8 mouse cellular contexts compared by ENCODE assay signal in the genomic region with DNA sequence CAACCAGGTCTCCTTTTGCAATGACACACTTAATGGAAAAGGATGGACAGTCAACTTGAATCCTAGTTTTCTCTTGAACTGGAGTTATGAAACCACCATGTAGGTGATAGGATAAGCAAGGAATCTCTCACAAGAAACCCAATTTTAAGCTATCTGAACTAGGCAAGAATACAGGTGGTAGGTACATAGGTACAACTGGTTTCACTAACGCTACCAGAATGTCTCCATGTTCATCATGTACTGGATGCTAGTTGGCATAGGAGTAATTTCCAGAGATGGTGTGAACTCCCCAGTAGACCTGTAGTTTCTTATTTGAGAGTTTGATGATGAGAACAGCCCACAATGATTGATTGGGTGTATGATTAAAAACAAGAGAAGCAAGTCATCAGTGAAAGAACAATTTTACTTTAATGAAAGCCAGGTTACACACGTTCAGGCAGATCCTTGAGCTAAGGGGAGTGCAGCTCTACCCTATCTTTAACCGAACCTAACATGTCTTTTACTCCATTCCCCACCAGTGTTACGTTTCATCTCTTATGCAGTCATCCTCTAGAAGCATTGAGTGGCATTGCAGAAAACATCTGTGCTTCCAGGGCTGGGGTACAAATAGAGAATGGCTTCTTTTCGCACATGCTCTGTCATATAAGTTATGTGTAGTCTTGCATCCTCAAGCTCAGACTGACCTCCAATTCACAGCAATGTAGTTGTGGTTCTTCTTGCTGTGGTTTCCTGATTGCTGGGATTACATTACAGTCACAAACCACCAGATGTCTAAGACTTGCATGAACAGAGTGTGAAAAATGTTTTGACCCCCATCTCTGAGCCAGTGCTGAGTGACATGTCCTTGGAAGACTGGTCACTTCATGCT. TPM values are rescaled to one million over a fixed set of nuclear protein-coding genes. Genes with fewer than 3 reads are reported as not detected.
A peak's percentile ranks its signal among the peaks of the same experiment; 100 is the strongest.
DNase-seq lines count a peak whose midpoint lies in the region; ATAC-seq and TF ChIP-seq lines count a peak whose summit lies in the region.

No protein-coding gene starts in this region.

- H3K36me3 ChIP-seq in intestine, embryonic 15.5 days: peaks cover 15% of the 10 kb centered on the region; the same call in 1 of the 2 replicates
- H3K36me3 ChIP-seq in neural tube, embryonic 11.5 days (ENCODE audit: control insufficient read depth, insufficient read depth, low read length): peaks cover 2% of the 10 kb centered on the region

- peaks cover 12% of the 10 kb centered on the region for H3K4me1 ChIP-seq in intestine, embryonic 15.5 days (replicated peaks)
- H3K4me1 ChIP-seq in neural tube, embryonic 11.5 days (ENCODE audit: control insufficient read depth, insufficient read depth, low read length): peaks cover 16% of the 10 kb centered on the region

- H3K9ac ChIP-seq in intestine, embryonic 15.5 days: no peak overlapping the region
- H3K9ac ChIP-seq in neural tube, embryonic 11.5 days (ENCODE audit: low read length): peak overlapping the region; percentile 96; the same call in 1 of the 2 replicates

- H3K4me3 ChIP-seq in left cerebral cortex, adult 2 months: peak overlapping the region; percentile 84
- peak overlapping the region; percentile 54; the same call in 1 of the 2 replicates for H3K4me3 ChIP-seq in intestine, embryonic 15.5 days (replicated peaks)
- H3K4me3 ChIP-seq in neural tube, embryonic 11.5 days (ENCODE audit: low read depth, low read length): peak overlapping the region; percentile 65

- H3K27me3 ChIP-seq in intestine, embryonic 15.5 days (replicated peaks): no peaks in the 10 kb centered on the region
- no peaks in the 10 kb centered on the region for H3K27me3 ChIP-seq in neural tube, embryonic 11.5 days (ENCODE audit: control insufficient read depth, insufficient read depth, low read length)

- no peak for TF ChIP-seq CTCF in left cerebral cortex, adult 2 months (IDR thresholded peaks at IDR 0.05)

- no peaks in the 10 kb centered on the region for H3K9me3 ChIP-seq in intestine, embryonic 15.5 days
- H3K9me3 ChIP-seq in neural tube, embryonic 11.5 days (ENCODE audit: control insufficient read depth, low read length): no peaks in the 10 kb centered on the region

- ATAC-seq in intestine, embryonic 15.5 days: no peak
- ATAC-seq in neural tube, embryonic 11.5 days (ENCODE audit: insufficient read depth, low FRiP score, low TSS enrichment): no peak

- intact Hi-C loops in left cerebral cortex, adult 2 months (cut with DNase I): loop anchor here (1.0 kb wide), 1 partner anchor 8 kb away; no protein-coding TSS in a partner anchor
- intact Hi-C loops in left cerebral cortex, postnatal 36 days (cut with DNase I): no loop called here

- DNase-seq in left cerebral cortex, adult 2 months (ENCODE audit: extremely low spot score in 1 of 2, low spot score in 2 of 2): no peak
- DNase-seq in left cerebral cortex, adult 18-20 months (ENCODE audit: low spot score in 2 of 2): no peak
- peak; percentile 32 for DNase-seq in embryo, embryonic 11 days
- DNase-seq in neural tube, embryonic 11.5 days (ENCODE audit: low spot score): peak; percentile 28
- DNase-seq in left cerebral cortex, postnatal 36 days (ENCODE audit: low spot score in 2 of 2): no peak
- no peak for DNase-seq in spleen, adult 12 weeks (ENCODE audit: low spot score)
- DNase-seq in ovary, adult 18-20 months (ENCODE audit: low spot score): no peak

- peak overlapping the region; percentile 20; the same call in 1 of the 2 replicates for H3K27ac ChIP-seq in left cerebral cortex, adult 2 months
- H3K27ac ChIP-seq in intestine, embryonic 15.5 days: peak overlapping the region; percentile 51
- peak overlapping the region; percentile 100; the same call in 1 of the 2 replicates for H3K27ac ChIP-seq in neural tube, embryonic 11.5 days (ENCODE audit: low read depth, low read length)

- 39% methylated on average over 5 of the region's 5 CpGs for WGBS in intestine, embryonic 15.5 days
- WGBS in neural tube, embryonic 11.5 days: 56% methylated on average over 5 of the region's 5 CpGs

- H3K4me2 ChIP-seq in intestine, embryonic 15.5 days (replicated peaks): peak overlapping the region; percentile 65
- peak overlapping the region; percentile 76 for H3K4me2 ChIP-seq in neural tube, embryonic 11.5 days (ENCODE audit: low read depth)

RNA-seq across cellular contexts. Expression of gene Cox20, which starts 2.0 kb away (rescaled TPM):
- total RNA-seq in left cerebral cortex, adult 2 months (2021): 10 to 100 TPM; 30.0 to 33.3 TPM
- total RNA-seq in left cerebral cortex, adult 18-20 months (2021): 10 to 100 TPM; 33.1 to 34.6 TPM
- 134 and 159 TPM in 2 replicates for polyA plus RNA-seq in intestine, embryonic 15.5 days (2015; fragmentation: Nextera tagmentation; extraction: Ambion mirVana)
- polyA plus RNA-seq in neural tube, embryonic 11.5 days (2014; fragmentation: Nextera tagmentation; extraction: Ambion mirVana): 102 and 104 TPM in 2 replicates
- 10 to 100 TPM; 31.1 to 33.9 TPM for total RNA-seq in left cerebral cortex, postnatal 36 days (2021)

RNA-seq across cellular contexts. Expression of gene Hnrnpu, which starts 16.6 kb away (rescaled TPM):
- total RNA-seq in left cerebral cortex, adult 2 months (2021): 100 to 1,000 TPM; 411 to 430 TPM
- total RNA-seq in left cerebral cortex, adult 18-20 months (2021): 100 to 1,000 TPM; 419 to 428 TPM
- 300 and 379 TPM in 2 replicates for polyA plus RNA-seq in intestine, embryonic 15.5 days (2015; fragmentation: Nextera tagmentation; extraction: Ambion mirVana)
- polyA plus RNA-seq in neural tube, embryonic 11.5 days (2014; fragmentation: Nextera tagmentation; extraction: Ambion mirVana): 801 and 816 TPM in 2 replicates
- total RNA-seq in left cerebral cortex, postnatal 36 days (2021): 100 to 1,000 TPM; 321 to 436 TPM

Comparison
In these comparisons a context has a peak if more than half of its experiments do, and no peak if none do; other contexts are left out.
1. DNase-seq: peak in embryo, embryonic 11 days (single experiment) and neural tube, embryonic 11.5 days (single experiment); none in left cerebral cortex, adult 2 months (0 of 2), left cerebral cortex, adult 18-20 months (0 of 2), left cerebral cortex, postnatal 36 days (0 of 2), spleen, adult 12 weeks (single experiment) and ovary, adult 18-20 months (single experiment).
2. H3K27ac ChIP-seq: peak in every context shown above with its lines; median percentile 100 in neural tube, embryonic 11.5 days; 51 in intestine, embryonic 15.5 days; 20 in left cerebral cortex, adult 2 months.
3. Peak in every context shown above with its lines, with median percentiles within 50 percentile points of each other: H3K4me3 ChIP-seq.